Mouse (Mus musculus) limb, embryonic 11.5 days (tissue): Measurements from ENCODE around the gene Mettl26. TPM values are rescaled to one million over a fixed set of nuclear protein-coding genes. Genes with fewer than 3 reads are reported as not detected.

ENCODE experiments used
- ATAC-seq: fragments of 200-750 bp; cut with Nextera tagmentation; 2 replicates; pipeline ENCODE4 v1.8.0; 2017; ENCODE audit warnings: low read depth; ENCODE audit not compliant: insufficient number of reproducible peaks, low FRiP score, low TSS enrichment
- DNase-seq: peaks from one replicate; pipeline ENCODE4 v3.0.0-alpha.2; 2015; ENCODE audit warnings: low spot score
- H3K27ac ChIP-seq: fragments of 300-500 bp; sonication (generic); replicated peaks from 2 replicates; pipeline ENCODE4 v1.5.1; 2014; ENCODE audit warnings: low read depth, mild to moderate bottlenecking, low read length
- H3K27me3 ChIP-seq: fragments of 300-500 bp; sonication (generic); 2 replicates; pipeline ENCODE4 v1.6.1; 2014; ENCODE audit warnings: mild to moderate bottlenecking, low read length, mixed read lengths; ENCODE audit not compliant: control insufficient read depth, insufficient read depth
- H3K36me3 ChIP-seq: fragments of 300-500 bp; sonication (generic); 2 replicates; pipeline ENCODE4 v1.6.1; 2014; ENCODE audit warnings: mild to moderate bottlenecking, low read length, moderate library complexity, mixed read lengths; ENCODE audit not compliant: control insufficient read depth, insufficient read depth
- H3K4me1 ChIP-seq: fragments of 300-500 bp; sonication (generic); 2 replicates; pipeline ENCODE4 v1.6.1; 2014; ENCODE audit warnings: low read length, mixed read lengths; ENCODE audit not compliant: control insufficient read depth, insufficient read depth
- H3K4me2 ChIP-seq: fragments of 300-500 bp; sonication (generic); 2 replicates; pipeline ENCODE4 v1.6.1; 2014; ENCODE audit warnings: low read depth, mild to moderate bottlenecking, moderate library complexity; ENCODE audit not compliant: severe bottlenecking
- H3K4me3 ChIP-seq: fragments of 300-500 bp; sonication (generic); 2 replicates; pipeline ENCODE4 v1.5.1; 2014; ENCODE audit warnings: low read depth, low read length
- H3K9ac ChIP-seq: fragments of 300-500 bp; sonication (generic); 2 replicates; pipeline ENCODE4 v1.6.1; 2014; ENCODE audit warnings: mild to moderate bottlenecking, low read length
- H3K9me3 ChIP-seq: fragments of 300-500 bp; sonication (generic); 2 replicates; pipeline ENCODE4 v1.6.1; 2016; ENCODE audit warnings: low read length; ENCODE audit not compliant: control insufficient read depth
- WGBS: fragments of 180-500 bp; shearing (Covaris S2); extraction: QIAGEN DNeasy Blood & Tissue Kit; methylation state at CpG from one replicate; pipeline ENCODE4 v1.1.7; 2014; 5-methylcytosine and 5-hydroxymethylcytosine counted together
- polyA plus RNA-seq: library from polyadenylated mRNA; unstranded; fragments of >200 nt; fragmentation: Nextera tagmentation; extraction: Ambion mirVana; gene quantifications from 2 replicates; pipeline ENCODE4 v1.2.1, GENCODE M21; 2014

Mettl26 gene
- polyA plus RNA-seq, 1 experiment from 2014 or later, result 60.9 TPM

DNA sequence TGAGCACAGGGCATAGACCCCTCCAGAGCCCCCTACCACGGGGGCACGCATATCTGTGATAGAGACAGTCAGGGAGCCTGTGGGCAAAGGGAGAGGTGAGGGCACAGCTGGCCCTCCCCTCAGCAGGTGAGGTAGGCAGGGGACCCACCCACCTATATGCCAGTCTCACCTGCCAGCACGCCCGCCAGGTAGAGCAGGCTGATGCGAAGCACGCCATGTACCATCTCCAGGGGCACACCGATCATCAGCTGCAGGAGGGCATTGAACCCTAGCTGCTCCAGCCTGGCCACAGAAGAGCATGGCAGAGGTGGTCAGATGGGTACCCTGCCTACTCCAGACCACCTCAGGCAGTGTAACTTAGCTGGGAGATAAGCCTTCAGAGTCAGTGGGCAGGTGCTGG lies 39.6 kb upstream of the Mettl26 start:
- Histone ChIP-seq H3K27ac (no peak overlapping the region), H3K9me3 (no peaks in the 10 kb centered on the region), H3K4me3 (no peak overlapping the region), H3K4me2 (no peak overlapping the region), H3K27me3 (no peaks in the 10 kb centered on the region), H3K36me3 (peaks cover 31% of the 10 kb centered on the region), H3K4me1 (peaks cover 29% of the 10 kb centered on the region), H3K9ac (no peak overlapping the region)
- DNase-seq (no peak), ATAC-seq (no peak)
- 94% methylated on average over 7 of the region's 7 CpGs for WGBS

DNA sequence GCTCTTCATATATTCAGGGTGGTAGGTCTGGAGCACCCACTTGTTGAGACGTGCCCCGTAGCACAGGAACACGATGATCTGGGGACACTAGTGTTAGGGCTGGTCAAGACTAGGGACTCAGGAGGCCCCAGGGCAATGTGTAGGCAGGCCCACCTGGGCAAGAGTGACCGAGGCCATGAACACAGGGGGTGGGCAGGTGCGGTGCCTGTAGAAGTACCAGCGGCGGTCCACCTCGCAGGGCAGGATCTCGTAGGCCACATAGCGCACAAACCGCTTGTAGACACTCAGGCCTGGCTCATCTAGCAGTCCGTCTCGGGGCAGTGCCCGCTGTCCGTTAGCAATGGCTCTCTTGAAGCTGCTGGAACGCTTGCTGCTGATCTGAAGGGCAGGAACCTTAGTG lies 39.1 kb upstream of the Mettl26 start:
- no peak overlapping the region for H3K27ac ChIP-seq
- DNase-seq (no peak), ATAC-seq (no peak)
- no peaks in the 10 kb centered on the region for H3K27me3 ChIP-seq
- no peak overlapping the region; the same call in 1 of the 2 replicates for H3K4me2 ChIP-seq
- no peaks in the 10 kb centered on the region for H3K9me3 ChIP-seq
- WGBS, result 91% methylated on average over 16 of the region's 16 CpGs
- no peak overlapping the region for H3K4me3 ChIP-seq
- no peak overlapping the region for H3K9ac ChIP-seq
- H3K4me1 ChIP-seq, result peaks cover 29% of the 10 kb centered on the region
- H3K36me3 ChIP-seq, result peaks cover 31% of the 10 kb centered on the region

DNA sequence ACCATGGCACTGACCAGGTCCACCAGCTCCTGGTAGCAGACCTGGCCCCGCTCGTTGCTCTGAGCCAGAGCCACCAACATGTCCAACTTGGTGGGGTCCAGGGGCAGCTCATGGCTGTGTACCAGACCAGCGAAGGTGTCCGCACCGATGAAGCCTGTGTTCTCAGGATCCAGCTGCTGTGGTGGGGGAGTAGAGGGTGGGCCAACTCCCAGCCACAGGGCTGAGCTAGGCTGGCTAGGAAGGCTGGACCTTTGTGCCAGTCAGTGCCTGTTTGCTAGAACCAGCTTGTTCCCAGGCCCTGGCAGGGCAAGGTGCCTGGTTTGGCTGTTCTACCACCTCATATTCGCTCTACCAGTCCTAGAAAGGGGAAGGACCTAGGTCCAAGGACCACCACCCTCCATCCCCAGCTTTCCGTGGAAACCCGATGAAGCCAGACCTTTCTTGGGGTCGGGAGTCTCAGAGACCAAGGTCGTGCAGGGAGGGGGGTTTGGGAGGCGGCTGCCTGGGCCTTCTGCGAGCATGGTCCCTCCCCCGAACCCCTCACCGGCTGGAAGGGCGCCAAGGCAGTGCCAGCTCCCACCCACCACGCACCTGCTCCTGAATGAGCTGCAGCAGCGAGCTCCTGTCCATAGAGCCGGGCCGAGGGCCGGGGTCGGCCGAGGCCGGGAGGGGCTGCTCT lies 38.3 kb upstream of the Mettl26 start:
- no peaks in the 10 kb centered on the region for H3K27me3 ChIP-seq
- no peak for DNase-seq
- ATAC-seq, result no peak
- peak overlapping the region; percentile 47 for H3K9ac ChIP-seq
- H3K4me1 ChIP-seq, result peaks cover 24% of the 10 kb centered on the region
- H3K36me3 ChIP-seq, result peaks cover 30% of the 10 kb centered on the region
- H3K4me2 ChIP-seq, result peak overlapping the region; percentile 62
- 26% methylated on average over 23 of the region's 23 CpGs for WGBS
- no peak overlapping the region for H3K27ac ChIP-seq
- peak overlapping the region; percentile 12 for H3K4me3 ChIP-seq
- no peaks in the 10 kb centered on the region for H3K9me3 ChIP-seq

DNA sequence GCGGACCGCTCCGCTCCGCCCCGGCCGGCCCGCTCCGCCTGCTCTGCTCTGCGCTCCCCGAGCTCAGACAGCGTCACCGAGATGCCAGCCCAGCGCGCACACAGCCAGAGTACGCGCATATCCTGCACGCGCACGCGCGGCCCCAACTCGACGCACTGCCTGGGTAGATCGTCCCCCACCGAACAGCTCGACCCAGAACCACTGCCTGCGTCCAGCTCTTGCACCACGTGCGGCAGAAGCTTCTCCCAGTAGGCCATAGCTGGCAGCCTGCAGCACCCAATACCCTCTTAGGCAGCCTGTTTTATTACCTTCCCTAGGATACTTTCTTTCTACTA lies 37.8 kb upstream of the Mettl26 start, which contains the start of gene Rhbdl1:
TSS of gene Rhbdl1 (minus strand) at position 220 of the 335 bp plus-strand sequence.
- peaks cover 19% of the 10 kb centered on the region for H3K4me1 ChIP-seq
- no peaks in the 10 kb centered on the region for H3K9me3 ChIP-seq
- H3K9ac ChIP-seq, result peak within 1 kb of the TSS; percentile 47
- ATAC-seq (no peak), DNase-seq (peak; percentile 71)
- peak within 1 kb of the TSS; percentile 12 for H3K4me3 ChIP-seq
- H3K27me3 ChIP-seq, result no peaks in the 10 kb centered on the region
- H3K36me3 ChIP-seq, result peaks cover 33% of the 10 kb centered on the region
- peak within 1 kb of the TSS; percentile 62 for H3K4me2 ChIP-seq
- WGBS, result 1% methylated on average over 29 of the region's 29 CpGs
- H3K27ac ChIP-seq, result no peak within 1 kb of the TSS

DNA sequence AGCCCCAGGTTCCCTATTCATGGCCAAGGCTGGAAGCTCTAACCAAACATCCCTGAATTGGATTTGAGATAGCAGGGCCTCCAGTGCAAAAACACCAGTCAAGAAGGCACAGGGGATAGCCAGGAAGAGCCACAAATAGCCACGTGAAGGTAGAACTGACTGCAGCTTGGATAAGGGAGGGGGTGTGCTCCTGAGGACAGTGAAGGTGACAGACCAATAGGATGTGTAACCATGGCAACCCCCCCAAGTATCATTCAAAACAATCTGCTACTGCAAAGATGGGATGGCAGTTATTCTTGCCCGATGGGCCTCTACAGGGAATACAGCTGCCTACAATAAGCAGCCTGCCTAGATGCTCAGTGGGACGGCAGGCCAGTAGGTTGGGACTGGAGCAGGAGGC lies 37.3 kb upstream of the Mettl26 start:
- ATAC-seq, result no peak
- H3K4me1 ChIP-seq, result peaks cover 18% of the 10 kb centered on the region
- peaks cover 33% of the 10 kb centered on the region for H3K36me3 ChIP-seq
- no peak overlapping the region for H3K4me2 ChIP-seq
- H3K9me3 ChIP-seq, result no peaks in the 10 kb centered on the region
- no peak overlapping the region for H3K4me3 ChIP-seq
- no peak overlapping the region for H3K27ac ChIP-seq
- H3K9ac ChIP-seq, result no peak overlapping the region
- DNase-seq, result no peak
- H3K27me3 ChIP-seq, result no peaks in the 10 kb centered on the region
- WGBS, result 60% methylated on average over 3 of the region's 3 CpGs

DNA sequence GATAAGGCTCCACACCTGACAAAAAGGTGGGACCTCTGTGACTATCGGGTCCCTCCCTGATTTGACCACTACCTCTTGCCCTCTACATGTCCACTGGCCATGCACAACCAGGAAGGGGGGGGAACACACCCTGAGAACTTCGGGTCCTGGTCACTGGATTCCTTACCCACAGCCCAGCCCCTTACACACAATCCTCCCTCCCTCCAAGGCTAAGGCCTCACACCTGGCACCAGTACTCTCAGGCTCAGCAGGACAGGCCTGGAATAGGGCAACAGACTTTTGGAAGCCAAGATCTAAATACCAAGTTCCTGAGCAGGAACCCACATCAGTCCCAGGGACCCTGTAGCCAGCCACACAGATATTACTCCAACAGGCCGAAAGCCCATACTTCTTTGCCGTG lies 36.0 kb upstream of the Mettl26 start:
- H3K27me3 ChIP-seq, result no peaks in the 10 kb centered on the region
- peaks cover 33% of the 10 kb centered on the region for H3K36me3 ChIP-seq
- 89% methylated on average over 4 of the region's 4 CpGs for WGBS
- peaks cover 23% of the 10 kb centered on the region for H3K4me1 ChIP-seq
- no peak overlapping the region for H3K9ac ChIP-seq
- H3K4me2 ChIP-seq, result no peak overlapping the region
- DNase-seq (no peak), ATAC-seq (no peak)
- no peak overlapping the region for H3K4me3 ChIP-seq
- no peaks in the 10 kb centered on the region for H3K9me3 ChIP-seq
- H3K27ac ChIP-seq, result no peak overlapping the region

DNA sequence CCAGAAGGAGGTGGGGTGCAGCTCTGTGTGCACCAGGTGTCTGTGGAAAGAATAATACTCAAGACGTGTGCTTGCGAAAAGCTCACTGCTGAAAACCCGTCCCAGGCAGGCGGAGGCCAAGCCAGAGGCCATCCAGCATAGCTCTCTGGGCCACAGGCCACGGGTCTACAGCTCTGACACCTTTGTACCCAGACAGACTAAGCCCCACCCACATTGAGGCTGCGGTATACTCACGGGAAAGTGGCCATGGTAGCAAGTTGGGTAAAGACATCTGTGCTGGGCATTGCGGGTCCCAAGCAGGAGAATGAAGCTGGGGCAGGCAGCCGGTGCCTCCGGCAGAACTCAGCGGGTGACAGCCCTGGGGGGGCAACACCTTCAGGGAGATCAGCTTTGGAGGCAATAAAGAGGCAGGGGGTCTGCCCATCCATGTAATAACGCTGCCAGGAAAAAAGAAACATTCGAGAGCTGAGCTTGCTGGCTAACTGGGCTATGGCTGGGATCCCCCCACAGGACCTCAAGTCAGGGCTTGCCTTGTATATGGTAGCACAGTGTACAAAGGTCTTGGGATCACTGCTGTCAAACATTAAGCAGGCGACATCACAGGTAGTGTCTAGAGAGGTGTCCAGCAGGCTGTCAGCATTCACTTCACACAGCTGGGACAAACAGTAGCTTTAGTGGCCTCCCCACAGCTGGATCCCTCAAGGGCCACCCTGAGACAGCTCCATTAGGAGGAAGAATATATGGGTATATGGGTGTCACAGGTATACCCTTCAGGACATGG lies 35.2 kb upstream of the Mettl26 start:
- Histone ChIP-seq H3K4me1 (peaks cover 16% of the 10 kb centered on the region), H3K9ac (peak overlapping the region; percentile 2; the same call in 1 of the 2 replicates)
- WGBS, result 81% methylated on average over 14 of the region's 14 CpGs

DNA sequence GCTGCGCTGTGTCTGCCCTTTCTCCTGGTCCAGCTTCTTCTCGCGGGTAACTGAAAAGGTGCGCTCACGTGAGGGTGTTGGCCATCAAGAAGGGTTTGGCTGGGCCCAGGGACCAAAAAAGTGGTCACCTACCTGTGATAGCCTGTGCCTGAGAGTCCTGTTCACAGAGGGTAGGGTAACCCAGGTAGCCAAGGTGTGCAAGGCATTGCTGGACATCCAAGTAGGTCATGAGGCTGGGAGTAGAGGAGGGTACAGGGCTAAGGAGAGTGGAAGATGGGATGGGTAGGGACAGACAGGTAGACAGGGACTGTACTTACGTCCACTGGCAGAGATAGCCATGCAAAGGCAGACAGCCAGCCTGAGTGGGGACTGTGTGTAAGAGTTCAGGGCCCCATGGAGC lies 34.4 kb upstream of the Mettl26 start:
- no peak for ATAC-seq
- DNase-seq, result no peak
- H3K36me3 ChIP-seq, result peaks cover 29% of the 10 kb centered on the region
- H3K9ac ChIP-seq, result no peak overlapping the region
- no peak overlapping the region for H3K27ac ChIP-seq
- no peak overlapping the region for H3K4me2 ChIP-seq
- H3K9me3 ChIP-seq, result no peaks in the 10 kb centered on the region
- H3K4me1 ChIP-seq, result peaks cover 15% of the 10 kb centered on the region
- no peak overlapping the region for H3K4me3 ChIP-seq
- WGBS, result 94% methylated on average over 6 of the region's 6 CpGs
- no peaks in the 10 kb centered on the region for H3K27me3 ChIP-seq

More for the DNA sequence above, 35.2 kb upstream of the Mettl26 start:
- no peak overlapping the region for H3K4me2 ChIP-seq
- no peak overlapping the region for H3K4me3 ChIP-seq
- H3K9me3 ChIP-seq, result no peaks in the 10 kb centered on the region
- H3K36me3 ChIP-seq, result peaks cover 33% of the 10 kb centered on the region
- DNase-seq (no peak), ATAC-seq (no peak)
- H3K27ac ChIP-seq, result no peak overlapping the region
- no peaks in the 10 kb centered on the region for H3K27me3 ChIP-seq
